Comparison of ENCODE assay signal across 24 mouse cellular contexts in genomic region chr8:109494601-109495000, GRCm38 (mm10). TPM values are rescaled to one million over a fixed set of nuclear protein-coding genes. Genes with fewer than 3 reads are reported as not detected.
DNase-seq lines count a peak whose midpoint lies in the region; ATAC-seq and TF ChIP-seq lines count a peak whose summit lies in the region.
"Had no signal": no experiment of that assay in that cellular context is flagged by ENCODE, and none has a peak within 500 bp of the region (broad histone marks: within the 10 kb centered on the region; RNA-seq: fewer than 3 reads in every experiment).

No protein-coding gene starts in this region.

- 45% methylated on average over 2 of the region's 2 CpGs for WGBS in limb, embryonic 13.5 days
- 70% methylated on average over 2 of the region's 2 CpGs for WGBS in limb, embryonic 10.5 days
- WGBS in limb, embryonic 14.5 days = 40% methylated on average over 2 of the region's 2 CpGs
- 44% methylated on average over 2 of the region's 2 CpGs for WGBS in limb, embryonic 15.5 days
- 59% methylated on average over 2 of the region's 2 CpGs for WGBS in midbrain, embryonic 11.5 days

- no peak overlapping the region for H3K4me2 ChIP-seq in limb, embryonic 13.5 days (replicated peaks)
- H3K4me2 ChIP-seq in limb, embryonic 14.5 days (replicated peaks; ENCODE audit: low read depth, low read length, severe bottlenecking) = no peak overlapping the region
- no peak overlapping the region for H3K4me2 ChIP-seq in limb, embryonic 15.5 days
- no peak overlapping the region for H3K4me2 ChIP-seq in midbrain, embryonic 11.5 days
- H3K4me2 ChIP-seq: embryonic facial prominence, embryonic 13.5 days; embryonic facial prominence, embryonic 15.5 days; forebrain, embryonic 12.5 days had no signal

- H3K27ac ChIP-seq in limb, embryonic 13.5 days = peak overlapping the region; percentile 67
- H3K27ac ChIP-seq in limb, embryonic 10.5 days = no peak overlapping the region
- peak overlapping the region; percentile 70 for H3K27ac ChIP-seq in limb, embryonic 14.5 days (replicated peaks; ENCODE audit: low read depth, low read length)
- peak overlapping the region; percentile 68 for H3K27ac ChIP-seq in limb, embryonic 15.5 days
- H3K27ac ChIP-seq in midbrain, embryonic 11.5 days (ENCODE audit: low read depth, low read length) = no peak overlapping the region
- H3K27ac ChIP-seq: embryonic facial prominence, embryonic 13.5 days; embryonic facial prominence, embryonic 15.5 days; forebrain, embryonic 10.5 days; forebrain, embryonic 12.5 days had no signal

- no peak overlapping the region for H3K9ac ChIP-seq in limb, embryonic 13.5 days
- H3K9ac ChIP-seq in limb, embryonic 14.5 days (ENCODE audit: low read depth, low read length, severe bottlenecking) = no peak overlapping the region
- H3K9ac ChIP-seq in limb, embryonic 15.5 days = no peak overlapping the region
- H3K9ac ChIP-seq in midbrain, embryonic 11.5 days (ENCODE audit: low read length) = no peak overlapping the region
- H3K9ac ChIP-seq: embryonic facial prominence, embryonic 13.5 days; embryonic facial prominence, embryonic 15.5 days; forebrain, embryonic 12.5 days had no signal

- no peaks in the 10 kb centered on the region for H3K36me3 ChIP-seq in limb, embryonic 13.5 days
- no peaks in the 10 kb centered on the region for H3K36me3 ChIP-seq in limb, embryonic 10.5 days
- H3K36me3 ChIP-seq in limb, embryonic 14.5 days (ENCODE audit: control insufficient read depth, insufficient read depth, low read length) = no peaks in the 10 kb centered on the region
- no peaks in the 10 kb centered on the region for H3K36me3 ChIP-seq in limb, embryonic 15.5 days
- no peaks in the 10 kb centered on the region for H3K36me3 ChIP-seq in midbrain, embryonic 11.5 days (ENCODE audit: control insufficient read depth, insufficient read depth, low read length)
- H3K36me3 ChIP-seq: embryonic facial prominence, embryonic 13.5 days; embryonic facial prominence, embryonic 15.5 days; forebrain, embryonic 10.5 days; forebrain, embryonic 12.5 days had no signal

- no peak for DNase-seq in limb, embryonic 10.5 days (ENCODE audit: low spot score)
- DNase-seq in right cerebral cortex, adult 2 months (ENCODE audit: low spot score in 2 of 2) = peak; percentile 10 to 26
- DNase-seq in right cerebral cortex, postnatal 25 days = no peak
- DNase-seq in limb, embryonic 14.5 days (ENCODE audit: low spot score) = peak; percentile 44
- no peak for DNase-seq in midbrain, embryonic 11.5 days (ENCODE audit: low spot score, missing footprints)
- DNase-seq: adrenal gland, adult 2 months; adrenal gland, postnatal 10 days; adrenal gland, postnatal 25 days; cerebellum, adult 11 months; cerebellum, adult 18-20 months; cerebellum, adult 8-10 months; cerebellum, adult 9-11 months; cerebellum, postnatal 14 days; cerebellum, postnatal 36 days; embryo, embryonic 11 days had no signal

- no peaks in the 10 kb centered on the region for H3K27me3 ChIP-seq in limb, embryonic 13.5 days
- H3K27me3 ChIP-seq in limb, embryonic 10.5 days (ENCODE audit: low read depth, poor library complexity, severe bottlenecking) = no peaks in the 10 kb centered on the region
- no peaks in the 10 kb centered on the region for H3K27me3 ChIP-seq in limb, embryonic 14.5 days (ENCODE audit: control insufficient read depth, insufficient read depth, low read length)
- H3K27me3 ChIP-seq in limb, embryonic 15.5 days = no peaks in the 10 kb centered on the region
- H3K27me3 ChIP-seq in midbrain, embryonic 11.5 days (ENCODE audit: control insufficient read depth, insufficient read depth, low read length) = no peaks in the 10 kb centered on the region
- H3K27me3 ChIP-seq: embryonic facial prominence, embryonic 13.5 days; embryonic facial prominence, embryonic 15.5 days; forebrain, embryonic 12.5 days had no signal

- H3K4me3 ChIP-seq in limb, embryonic 13.5 days = no peak overlapping the region
- H3K4me3 ChIP-seq in limb, embryonic 10.5 days = no peak overlapping the region
- no peak overlapping the region for H3K4me3 ChIP-seq in limb, embryonic 14.5 days (replicated peaks; ENCODE audit: low read length)
- no peak overlapping the region for H3K4me3 ChIP-seq in limb, embryonic 15.5 days
- no peak overlapping the region for H3K4me3 ChIP-seq in midbrain, embryonic 11.5 days (ENCODE audit: low read depth, low read length)
- H3K4me3 ChIP-seq: embryonic facial prominence, embryonic 13.5 days; embryonic facial prominence, embryonic 15.5 days; erythroblast, embryonic 14.5 days; forebrain, embryonic 10.5 days; forebrain, embryonic 12.5 days had no signal

- H3K4me1 ChIP-seq in limb, embryonic 13.5 days = no peaks in the 10 kb centered on the region
- H3K4me1 ChIP-seq in limb, embryonic 10.5 days = no peaks in the 10 kb centered on the region
- no peaks in the 10 kb centered on the region for H3K4me1 ChIP-seq in limb, embryonic 14.5 days (ENCODE audit: control insufficient read depth, insufficient read depth, low read length)
- no peaks in the 10 kb centered on the region for H3K4me1 ChIP-seq in limb, embryonic 15.5 days
- no peaks in the 10 kb centered on the region for H3K4me1 ChIP-seq in midbrain, embryonic 11.5 days (ENCODE audit: control insufficient read depth, insufficient read depth, low read length)
- H3K4me1 ChIP-seq: embryonic facial prominence, embryonic 13.5 days; embryonic facial prominence, embryonic 15.5 days; forebrain, embryonic 10.5 days; forebrain, embryonic 12.5 days had no signal

- no peaks in the 10 kb centered on the region for H3K9me3 ChIP-seq in limb, embryonic 13.5 days
- H3K9me3 ChIP-seq in limb, embryonic 10.5 days (replicated peaks) = no peaks in the 10 kb centered on the region
- H3K9me3 ChIP-seq in limb, embryonic 14.5 days (ENCODE audit: control insufficient read depth, low read length) = no peaks in the 10 kb centered on the region
- no peaks in the 10 kb centered on the region for H3K9me3 ChIP-seq in limb, embryonic 15.5 days
- no peaks in the 10 kb centered on the region for H3K9me3 ChIP-seq in midbrain, embryonic 11.5 days (ENCODE audit: control insufficient read depth, low read length)
- H3K9me3 ChIP-seq: embryonic facial prominence, embryonic 13.5 days; embryonic facial prominence, embryonic 15.5 days; forebrain, embryonic 10.5 days; forebrain, embryonic 12.5 days had no signal

- TF ChIP-seq POLR2A in limb, embryonic 14.5 days (IDR thresholded peaks at IDR 0.05; ENCODE audit: borderline replicate concordance, extremely low read depth, insufficient read depth, insufficient read length) = no peak

- no peak for ATAC-seq in limb, embryonic 13.5 days (ENCODE audit: low FRiP score, low read depth)
- ATAC-seq in limb, embryonic 14.5 days (ENCODE audit: low FRiP score, low read depth) = peak; percentile 37; the same call in 1 of the 2 replicates
- ATAC-seq in limb, embryonic 15.5 days (ENCODE audit: insufficient number of reproducible peaks, low FRiP score, low TSS enrichment, low read depth) = no peak
- ATAC-seq in midbrain, embryonic 11.5 days (ENCODE audit: low FRiP score) = no peak
- ATAC-seq: forebrain, embryonic 14.5 days had no signal

RNA-seq across cellular contexts. Expression of gene Pmfbp1, which starts 0.8 kb away (rescaled TPM):
- 0.23 and 0.29 TPM in 2 replicates for polyA plus RNA-seq in limb, embryonic 13.5 days (2015; fragmentation: Nextera tagmentation; extraction: Ambion mirVana)
- polyA plus RNA-seq in limb, embryonic 10.5 days (2016; fragmentation: Nextera tagmentation; extraction: Ambion mirVana) = 0.05 and 0.08 TPM in 2 replicates
- polyA plus RNA-seq in limb, embryonic 14.5 days (2012; rRNA removed) = 0.06 and 0.20 TPM in 2 replicates
- polyA plus RNA-seq in limb, embryonic 14.5 days (2014; fragmentation: Nextera tagmentation; extraction: Ambion mirVana) = 0.23 and 0.43 TPM in 2 replicates
- polyA plus RNA-seq in limb, embryonic 15.5 days (2015; fragmentation: Nextera tagmentation; extraction: Ambion mirVana) = 0.12 and 0.27 TPM in 2 replicates
- polyA plus RNA-seq in midbrain, embryonic 11.5 days (2014; fragmentation: Nextera tagmentation; extraction: Ambion mirVana) = 3.1 TPM in 2 replicates
- polyA plus RNA-seq: adrenal gland, adult 2 months; C2C12; embryonic facial prominence, embryonic 15.5 days; erythroblast, embryonic 14.5 days had no signal

Comparison
In these comparisons a context has a peak if more than half of its experiments do, and no peak if none do; other contexts are left out.
1. H3K27ac ChIP-seq: peak in limb, embryonic 13.5 days (single experiment), limb, embryonic 14.5 days (single experiment) and limb, embryonic 15.5 days (single experiment); none in limb, embryonic 10.5 days (single experiment) and midbrain, embryonic 11.5 days (single experiment).
2. DNase-seq: peak in right cerebral cortex, adult 2 months (2 of 2) and limb, embryonic 14.5 days (single experiment); none in limb, embryonic 10.5 days (single experiment), right cerebral cortex, postnatal 25 days (single experiment) and midbrain, embryonic 11.5 days (single experiment).